ENCODE assay signal across 8 mouse cellular contexts in genomic region chr9:15709599-15710381, GRCm38 (mm10). TPM values are rescaled to one million over a fixed set of nuclear protein-coding genes. Genes with fewer than 3 reads are reported as not detected.
DNase-seq lines count a peak whose midpoint lies in the region; ATAC-seq lines count a peak whose summit lies in the region.

Gene Slc36a4 (plus strand): TSS chr9:15709738.

- under 1% methylated on average over 52 of the region's 75 CpGs for WGBS in intestine, embryonic 14.5 days

- no peaks in the 10 kb centered on the region for H3K9me3 ChIP-seq in intestine, embryonic 14.5 days (ENCODE audit: control insufficient read depth, low read length)

- peak; percentile 86 for ATAC-seq in intestine, embryonic 14.5 days (replicated peaks; ENCODE audit: low FRiP score, low TSS enrichment, low read depth)
- peak; percentile 62 for ATAC-seq in megakaryocyte progenitor cell, adult 5-6 weeks (replicated peaks; ENCODE audit: poor library complexity)

- DNase-seq in WW6 (ENCODE audit: low read depth, low spot score), result peak; percentile 11
- DNase-seq in cerebellum, postnatal 4 days (ENCODE audit: low spot score in 2 of 2), result peak; percentile 47 to 80
- DNase-seq in gastrocnemius, postnatal 14 days, result peak; percentile 76
- peak; percentile 87 for DNase-seq in intestine, embryonic 14.5 days (ENCODE audit: low spot score)
- peak; percentile 45 to 88 for DNase-seq in left cerebral cortex, postnatal 10 days (ENCODE audit: extremely low spot score in 1 of 2, low spot score in 2 of 2)
- DNase-seq in right cerebral cortex, postnatal 10 days (ENCODE audit: low spot score in 2 of 2), result peak; percentile 82
- DNase-seq in urinary bladder, postnatal 14 days (ENCODE audit: low spot score), result peak; percentile 72

- peak within 1 kb of the TSS; percentile 70 for H3K4me2 ChIP-seq in intestine, embryonic 14.5 days (ENCODE audit: low read length)

- peak within 1 kb of the TSS; percentile 69 for H3K27ac ChIP-seq in intestine, embryonic 14.5 days (ENCODE audit: low read depth)

- intact Hi-C loops in gastrocnemius, postnatal 14 days (cut with DNase I; ENCODE audit: low total_unique reads), result no loop called here
- intact Hi-C loops in left cerebral cortex, postnatal 10 days (cut with DNase I), result no loop called here

- H3K36me3 ChIP-seq in intestine, embryonic 14.5 days (ENCODE audit: control insufficient read depth, insufficient read depth, low read length), result no peaks in the 10 kb centered on the region

- H3K4me3 ChIP-seq in intestine, embryonic 14.5 days (ENCODE audit: low read depth, low read length), result peak within 1 kb of the TSS; percentile 65

- H3K9ac ChIP-seq in intestine, embryonic 14.5 days (ENCODE audit: low read length), result peak within 1 kb of the TSS; percentile 72

- H3K27me3 ChIP-seq in intestine, embryonic 14.5 days (replicated peaks; ENCODE audit: control insufficient read depth, insufficient read depth, low read length), result no peaks in the 10 kb centered on the region

- H3K4me1 ChIP-seq in intestine, embryonic 14.5 days (replicated peaks; ENCODE audit: control insufficient read depth, insufficient read depth, low read length), result 0 out of 2 replicates have a peak, but pooled peaks cover 2% of the 10 kb centered on the region

RNA-seq across cellular contexts. Expression of gene Slc36a4, which starts in this region (rescaled TPM):
- total RNA-seq in gastrocnemius, postnatal 14 days (2021), result 1 to 10 TPM; 6.2 to 7.0 TPM
- polyA plus RNA-seq in intestine, embryonic 14.5 days (2014; fragmentation: Nextera tagmentation; extraction: Ambion mirVana), result 15.2 and 15.9 TPM in 2 replicates
- total RNA-seq in left cerebral cortex, postnatal 10 days (2021), result 10 to 100 TPM; 50.4 to 51.9 TPM
- total RNA-seq in megakaryocyte progenitor cell, adult 5-6 weeks (2015), result 10.7 and 11.5 TPM in 2 replicates
- total RNA-seq in megakaryocyte progenitor cell, adult 5-6 weeks (2017), result 11.0 and 12.6 TPM in 2 replicates

Comparison
In these comparisons a context has a peak if more than half of its experiments do, and no peak if none do; other contexts are left out.
1. Peak in every context shown above with its lines: DNase-seq, ATAC-seq, H3K4me3 ChIP-seq and H3K27ac ChIP-seq.
2. DNase-seq: peak in every context shown above with its lines; median percentile 87 in intestine, embryonic 14.5 days; 82 in right cerebral cortex, postnatal 10 days; 76 in gastrocnemius, postnatal 14 days; 72 in urinary bladder, postnatal 14 days; 66 in left cerebral cortex, postnatal 10 days; 64 in cerebellum, postnatal 4 days; 11 in WW6.